Mouse (Mus musculus) embryonic facial prominence, embryonic 12.5 days (tissue): ENCODE measurements at regions not wholly inside any gene's neighbourhood (a gene's known extent, or its start where the extent isn't known, plus 50 kb on each side); places are given as distances from the start of the nearest gene placed in this dataset.

ENCODE experiments used
- ATAC-seq: fragments of 200-750 bp; cut with Nextera tagmentation; 2 replicates; pipeline ENCODE4 v1.8.0; 2017; ENCODE audit not compliant: insufficient number of reproducible peaks, insufficient read depth, low FRiP score, low TSS enrichment
- H3K27ac ChIP-seq: fragments of 300-500 bp; sonication (generic); 2 replicates; pipeline ENCODE4 v1.5.1; 2016; ENCODE audit warnings: mild to moderate bottlenecking
- H3K27me3 ChIP-seq: fragments of 300-500 bp; sonication (generic); 2 replicates; pipeline ENCODE4 v1.6.1; 2016; ENCODE audit warnings: mild to moderate bottlenecking, moderate library complexity
- H3K36me3 ChIP-seq: fragments of 300-500 bp; sonication (generic); 2 replicates; pipeline ENCODE4 v1.6.1; 2016; ENCODE audit warnings: mild to moderate bottlenecking
- H3K4me1 ChIP-seq: fragments of 300-500 bp; sonication (generic); 2 replicates; pipeline ENCODE4 v1.6.1; 2016
- H3K4me2 ChIP-seq: fragments of 300-500 bp; sonication (generic); replicated peaks from 2 replicates; pipeline ENCODE4 v1.6.1; 2016; ENCODE audit warnings: mild to moderate bottlenecking, moderate library complexity
- H3K4me3 ChIP-seq: fragments of 300-500 bp; sonication (generic); 2 replicates; pipeline ENCODE4 v1.5.1; 2016; ENCODE audit warnings: mild to moderate bottlenecking
- H3K9ac ChIP-seq: fragments of 300-500 bp; sonication (generic); 2 replicates; pipeline ENCODE4 v1.6.1; 2016; ENCODE audit warnings: mild to moderate bottlenecking, moderate library complexity
- H3K9me3 ChIP-seq: fragments of 300-500 bp; sonication (generic); 2 replicates; pipeline ENCODE4 v1.6.1; 2016; ENCODE audit warnings: mild to moderate bottlenecking, moderate library complexity
- WGBS: fragments of 180-500 bp; shearing (Covaris S2); methylation state at CpG from one replicate; pipeline ENCODE4 v1.1.7; 2016; 5-methylcytosine and 5-hydroxymethylcytosine counted together

DNA sequence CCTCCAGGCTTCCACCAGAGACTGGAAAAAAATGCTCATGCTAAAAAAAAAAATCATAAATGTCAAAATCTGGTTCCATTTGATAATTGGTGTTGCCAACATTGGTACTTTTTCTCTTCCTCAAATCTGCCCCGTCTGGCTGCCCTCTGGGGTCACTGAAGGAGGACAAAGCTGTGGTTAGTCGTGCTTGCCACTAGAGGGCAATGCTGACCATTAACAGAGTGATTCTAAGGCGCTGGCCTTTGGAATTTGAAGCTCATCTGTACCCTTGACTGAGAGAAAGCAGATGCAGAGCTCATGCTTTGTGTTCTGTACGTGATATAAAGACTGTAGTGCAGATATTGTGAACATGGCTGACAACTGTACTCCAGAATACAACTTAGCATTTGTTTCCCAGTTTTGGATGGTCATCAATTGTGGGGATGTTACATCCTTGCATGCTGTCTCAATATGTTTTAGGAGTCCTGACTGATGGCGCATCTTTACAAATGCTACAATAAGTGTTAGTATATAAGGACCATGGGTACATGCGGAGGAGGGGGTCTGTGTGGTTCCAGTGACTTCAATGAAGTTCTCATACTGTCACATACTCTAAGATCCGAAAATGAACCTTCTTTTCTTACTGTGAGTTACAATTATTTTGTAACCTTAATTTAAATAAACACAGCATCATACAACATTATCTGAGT, 109.0 kb upstream of the Dkk2 start:
- 0 out of 2 replicates have a peak, but pooled peaks cover 3% of the 10 kb centered on the region for H3K4me1 ChIP-seq
- 0 out of 2 replicates have a peak, but pooled peaks cover 2% of the 10 kb centered on the region for H3K9me3 ChIP-seq
- H3K36me3 ChIP-seq: no peaks in the 10 kb centered on the region
- peaks cover 3% of the 10 kb centered on the region; the same call in 1 of the 2 replicates for H3K27me3 ChIP-seq
- no peak overlapping the region for H3K4me3 ChIP-seq
- no peak for ATAC-seq
- WGBS: 32% methylated on average over 7 of the region's 7 CpGs
- H3K4me2 ChIP-seq: no peak overlapping the region
- H3K27ac ChIP-seq: no peak overlapping the region
- no peak overlapping the region for H3K9ac ChIP-seq

GRCm38 (mm10) chr3:131983292-131983691, 101.8 kb upstream of the Dkk2 start:
- H3K4me2 ChIP-seq: no peak overlapping the region
- 67% methylated on average over 2 of the region's 2 CpGs for WGBS
- no peaks in the 10 kb centered on the region for H3K9me3 ChIP-seq
- no peak overlapping the region for H3K4me3 ChIP-seq
- ATAC-seq: no peak
- H3K27me3 ChIP-seq: peaks cover 3% of the 10 kb centered on the region; the same call in 1 of the 2 replicates
- H3K27ac ChIP-seq: no peak overlapping the region
- H3K36me3 ChIP-seq: no peaks in the 10 kb centered on the region
- 0 out of 2 replicates have a peak, but pooled peaks cover 3% of the 10 kb centered on the region for H3K4me1 ChIP-seq
- no peak overlapping the region for H3K9ac ChIP-seq

DNA sequence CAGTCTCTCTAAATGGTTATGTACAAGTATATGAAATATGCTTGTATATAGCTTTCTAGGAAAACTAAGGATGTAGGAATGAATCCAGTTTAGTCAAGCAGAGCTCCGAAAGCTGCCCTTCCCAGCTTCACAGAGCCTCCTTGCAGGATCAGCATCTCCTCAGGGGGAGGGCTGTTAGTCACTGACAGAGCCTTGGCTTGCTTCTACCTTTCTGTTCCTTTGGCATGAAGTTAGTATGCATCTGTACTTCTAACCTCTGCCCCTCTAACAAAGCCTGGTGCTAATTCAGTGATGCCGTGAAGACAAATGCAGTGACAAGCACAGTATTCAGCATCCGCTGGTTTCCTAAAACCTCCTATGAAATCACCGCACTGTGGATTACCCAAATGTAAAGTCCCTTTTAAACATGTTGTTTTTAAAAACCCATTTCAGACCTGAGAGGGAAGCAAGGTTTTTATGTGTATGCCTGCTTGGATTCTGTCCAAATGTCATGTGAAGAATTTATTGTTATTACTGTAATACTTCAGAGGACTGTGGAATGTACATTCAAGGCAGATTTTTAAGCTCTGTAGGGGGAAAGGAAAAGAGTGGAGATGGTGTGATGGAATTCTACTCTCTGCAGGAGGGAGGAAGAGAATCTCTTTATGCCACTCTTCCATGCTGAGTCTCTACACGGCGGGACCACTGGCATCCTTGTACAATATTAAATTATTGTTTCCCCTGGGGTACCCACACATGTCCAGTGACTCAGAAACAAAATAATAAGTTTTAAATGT, 86.1 kb upstream of the Dkk2 start:
- WGBS: 44% methylated on average over 6 of the region's 6 CpGs
- no peaks in the 10 kb centered on the region for H3K27me3 ChIP-seq

DNA sequence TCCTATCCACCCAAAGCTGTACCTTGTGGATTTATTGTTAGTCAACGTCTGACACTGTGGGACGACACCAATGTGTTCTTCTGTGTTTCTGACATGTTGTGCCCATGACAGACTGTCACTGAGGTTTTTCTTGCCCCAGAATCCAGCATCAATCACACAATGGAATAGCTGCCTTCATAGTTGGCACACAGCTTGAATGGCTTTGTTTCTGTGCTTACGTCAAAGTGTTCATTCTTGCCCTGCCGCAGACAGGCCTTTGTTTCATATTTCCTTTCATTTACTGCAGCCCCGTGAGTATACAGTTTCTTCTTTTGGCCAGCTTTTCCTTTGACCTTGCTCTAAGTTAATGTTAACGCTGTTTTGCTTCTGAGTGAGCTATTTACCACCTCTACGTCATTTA, 78.9 kb upstream of the Dkk2 start:
- Histone ChIP-seq H3K27ac (no peak overlapping the region), H3K4me3 (no peak overlapping the region), H3K4me2 (no peak overlapping the region), H3K4me1 (no peaks in the 10 kb centered on the region), H3K9me3 (no peaks in the 10 kb centered on the region), H3K27me3 (no peaks in the 10 kb centered on the region), H3K36me3 (no peaks in the 10 kb centered on the region), H3K9ac (no peak overlapping the region)
- no peak for ATAC-seq
- WGBS: 61% methylated on average over 7 of the region's 7 CpGs

More for the DNA sequence above, 86.1 kb upstream of the Dkk2 start:
- ATAC-seq: no peak
- peak overlapping the region; percentile 65; the same call in 1 of the 2 replicates for H3K27ac ChIP-seq
- peaks cover 7% of the 10 kb centered on the region; the same call in 1 of the 2 replicates for H3K4me1 ChIP-seq
- H3K4me3 ChIP-seq: no peak overlapping the region
- no peaks in the 10 kb centered on the region for H3K9me3 ChIP-seq
- no peaks in the 10 kb centered on the region for H3K36me3 ChIP-seq
- H3K9ac ChIP-seq: no peak overlapping the region
- no peak overlapping the region for H3K4me2 ChIP-seq

DNA sequence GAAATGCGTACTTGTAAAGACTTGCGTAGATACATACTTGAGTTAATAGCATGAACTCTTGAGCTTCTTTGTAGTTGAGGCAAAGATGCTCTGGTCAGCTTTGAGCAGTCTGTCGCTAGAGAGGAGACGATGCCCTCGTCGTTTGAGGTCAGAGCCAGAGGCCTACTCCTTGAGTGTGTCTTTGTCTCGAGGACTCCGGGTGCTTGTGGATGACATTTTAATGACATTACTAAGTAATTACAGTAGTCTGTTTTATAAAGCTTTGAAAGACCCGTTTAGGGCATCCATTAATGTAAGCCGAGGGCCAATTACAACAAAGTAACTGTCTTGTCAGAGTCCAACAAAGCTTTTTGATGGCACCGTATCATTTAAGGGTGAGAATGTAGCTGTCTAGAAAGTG, 78.2 kb upstream of the Dkk2 start:
- 55% methylated on average over 11 of the region's 11 CpGs for WGBS
- Histone ChIP-seq H3K9ac (no peak overlapping the region), H3K4me2 (no peak overlapping the region), H3K27ac (no peak overlapping the region), H3K36me3 (no peaks in the 10 kb centered on the region), H3K27me3 (no peaks in the 10 kb centered on the region), H3K4me1 (no peaks in the 10 kb centered on the region), H3K4me3 (no peak overlapping the region), H3K9me3 (no peaks in the 10 kb centered on the region)
- ATAC-seq: no peak

DNA sequence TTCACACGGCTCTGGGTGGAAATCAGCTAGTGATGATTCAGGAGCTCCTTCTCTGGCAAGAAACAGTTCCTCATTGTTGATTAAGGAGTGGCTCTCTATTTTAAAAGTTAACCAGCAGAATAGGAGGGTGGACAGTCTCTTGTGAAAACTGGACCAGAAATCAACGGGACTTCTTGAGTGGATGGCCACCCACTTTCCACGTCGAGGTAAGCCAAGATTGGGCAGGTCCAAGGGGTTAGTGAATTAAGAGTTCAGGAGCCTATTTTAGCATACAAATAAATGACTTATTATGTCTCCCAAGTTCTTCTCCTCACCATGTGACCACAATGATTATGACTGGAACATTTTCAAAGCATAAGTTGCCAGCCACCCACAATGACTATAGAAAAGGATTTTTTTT, 77.7 kb upstream of the Dkk2 start:
- Histone ChIP-seq H3K9ac (no peak overlapping the region), H3K27me3 (no peaks in the 10 kb centered on the region), H3K9me3 (no peaks in the 10 kb centered on the region), H3K4me1 (no peaks in the 10 kb centered on the region), H3K27ac (no peak overlapping the region), H3K4me3 (no peak overlapping the region), H3K4me2 (no peak overlapping the region), H3K36me3 (no peaks in the 10 kb centered on the region)
- WGBS: 71% methylated on average over 4 of the region's 4 CpGs
- ATAC-seq: no peak

- WGBS: 63% methylated on average over 6 of the region's 6 CpGs
- H3K27me3 ChIP-seq: no peaks in the 10 kb centered on the region
- no peaks in the 10 kb centered on the region for H3K36me3 ChIP-seq
These were observed 69.9 kb upstream of the Dkk2 start for GRCm38 (mm10) chr3:132015205-132015604.

DNA sequence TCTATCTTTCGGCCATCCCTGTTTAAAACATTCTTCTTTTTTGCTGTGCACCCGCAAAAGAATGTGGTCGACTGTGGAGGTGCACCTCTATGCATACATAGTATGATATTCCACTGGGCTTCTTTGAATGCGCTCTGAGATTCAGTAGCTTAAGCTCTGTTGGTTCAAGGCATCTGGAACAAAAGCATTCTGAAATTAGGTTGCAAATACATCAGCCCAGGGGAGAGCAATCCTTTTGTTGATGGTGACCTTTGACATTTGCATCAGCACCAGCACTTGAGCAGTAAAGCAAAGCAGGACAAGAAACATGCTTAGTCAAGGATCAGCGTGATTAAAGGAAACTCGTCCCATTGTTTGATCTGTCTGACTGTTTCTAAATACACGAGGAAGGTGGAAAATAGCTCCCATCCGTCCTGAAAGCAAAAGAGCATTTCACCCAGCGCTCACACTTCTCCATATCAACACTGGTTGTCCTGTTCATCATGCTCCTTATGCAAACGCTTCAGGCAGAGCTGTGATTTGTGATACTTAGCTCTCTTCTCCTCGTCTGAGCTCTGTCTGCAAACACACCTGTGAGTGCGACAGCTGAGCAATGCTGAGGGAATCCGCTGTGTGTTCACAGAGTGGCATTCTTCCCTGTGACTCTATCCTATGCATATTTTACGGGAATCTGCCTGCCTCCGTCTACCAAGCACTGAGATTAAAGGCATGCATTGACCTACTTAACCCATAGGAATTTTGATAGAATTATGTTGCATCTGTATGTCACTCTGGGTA, 67.4 kb upstream of the Dkk2 start:
- Histone ChIP-seq H3K4me2 (no peak overlapping the region), H3K27me3 (no peaks in the 10 kb centered on the region), H3K9ac (no peak overlapping the region), H3K9me3 (no peaks in the 10 kb centered on the region), H3K27ac (no peak overlapping the region), H3K4me3 (no peak overlapping the region), H3K36me3 (no peaks in the 10 kb centered on the region), H3K4me1 (no peaks in the 10 kb centered on the region)
- no peak for ATAC-seq
- WGBS: 31% methylated on average over 15 of the region's 15 CpGs

More at GRCm38 (mm10) chr3:132015205-132015604, 69.9 kb upstream of the Dkk2 start:
- Histone ChIP-seq H3K4me2 (no peak overlapping the region), H3K9ac (no peak overlapping the region), H3K4me3 (no peak overlapping the region), H3K9me3 (no peaks in the 10 kb centered on the region), H3K27ac (no peak overlapping the region), H3K4me1 (no peaks in the 10 kb centered on the region)
- no peak for ATAC-seq

DNA sequence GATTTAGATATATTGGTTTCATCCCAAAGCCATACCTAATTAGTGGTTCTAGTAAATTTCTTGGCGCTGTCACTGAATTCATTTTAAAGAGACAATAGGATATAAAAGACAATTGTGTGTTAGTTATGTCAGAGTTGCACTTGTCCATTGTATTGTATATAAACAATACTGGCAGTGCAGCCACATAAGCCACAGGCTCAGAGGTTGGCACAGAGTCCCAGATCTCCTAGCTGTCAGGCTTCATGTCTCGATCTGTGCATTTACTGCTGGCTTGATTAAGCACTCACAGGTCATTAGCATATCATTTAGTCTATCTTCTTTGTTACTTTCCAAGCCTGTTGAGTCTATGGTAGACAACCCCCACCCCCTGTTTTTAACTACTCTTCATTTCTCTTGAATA, 66.6 kb upstream of the Dkk2 start:
- no peak for ATAC-seq

GRCm38 (mm10) chr3:132022032-132022431, 63.1 kb upstream of the Dkk2 start:
- no peak for ATAC-seq
- WGBS: 61% methylated on average over 4 of the region's 4 CpGs
- no peaks in the 10 kb centered on the region for H3K36me3 ChIP-seq
- H3K9ac ChIP-seq: no peak overlapping the region
- no peaks in the 10 kb centered on the region for H3K9me3 ChIP-seq
- H3K4me3 ChIP-seq: no peak overlapping the region
- no peaks in the 10 kb centered on the region for H3K4me1 ChIP-seq
- H3K4me2 ChIP-seq: no peak overlapping the region
- H3K27me3 ChIP-seq: no peaks in the 10 kb centered on the region
- no peak overlapping the region for H3K27ac ChIP-seq

More for the DNA sequence above, 66.6 kb upstream of the Dkk2 start:
- Histone ChIP-seq H3K36me3 (no peaks in the 10 kb centered on the region), H3K27me3 (no peaks in the 10 kb centered on the region), H3K27ac (no peak overlapping the region), H3K9me3 (no peaks in the 10 kb centered on the region), H3K9ac (no peak overlapping the region), H3K4me3 (no peak overlapping the region), H3K4me2 (no peak overlapping the region), H3K4me1 (no peaks in the 10 kb centered on the region)
- 80% methylated on average over 2 of the region's 2 CpGs for WGBS

GRCm38 (mm10) chr3:132023342-132023741, 61.8 kb upstream of the Dkk2 start:
- Histone ChIP-seq H3K36me3 (no peaks in the 10 kb centered on the region), H3K9me3 (no peaks in the 10 kb centered on the region), H3K27ac (no peak overlapping the region), H3K4me1 (no peaks in the 10 kb centered on the region), H3K27me3 (no peaks in the 10 kb centered on the region), H3K4me3 (no peak overlapping the region), H3K9ac (no peak overlapping the region), H3K4me2 (no peak overlapping the region)
- no peak for ATAC-seq
- WGBS: 65% methylated on average over 6 of the region's 6 CpGs
